Comparison of ENCODE assay signal across 27 mouse cellular contexts in genomic region chr3:117357367-117357766, GRCm38 (mm10). TPM values are rescaled to one million over a fixed set of nuclear protein-coding genes. Genes with fewer than 3 reads are reported as not detected.
DNase-seq lines count a peak whose midpoint lies in the region; ATAC-seq and TF ChIP-seq lines count a peak whose summit lies in the region.
"Had no signal": no experiment of that assay in that cellular context is flagged by ENCODE, and none has a peak within 500 bp of the region (broad histone marks: within the 10 kb centered on the region; RNA-seq: fewer than 3 reads in every experiment).

No protein-coding gene starts in this region.

- peak overlapping the region; percentile 76 for H3K27ac ChIP-seq in left cerebral cortex, adult 2 months
- H3K27ac ChIP-seq: embryonic facial prominence, embryonic 13.5 days; forebrain, embryonic 10.5 days; gastrocnemius, adult 2 months; hindbrain, embryonic 12.5 days; limb, embryonic 13.5 days; lung, embryonic 15.5 days; midbrain, embryonic 12.5 days; stomach, embryonic 15.5 days had no signal

- ATAC-seq in frontal cortex, adult (ENCODE audit: low TSS enrichment) = peak; percentile 61
- ATAC-seq: forebrain, embryonic 16.5 days; intestine, postnatal 0 days had no signal

- no peak for TF ChIP-seq CTCF in left cerebral cortex, adult 2 months (IDR thresholded peaks at IDR 0.05)

- peak overlapping the region; percentile 80 for H3K4me3 ChIP-seq in left cerebral cortex, adult 2 months
- H3K4me3 ChIP-seq: embryonic facial prominence, embryonic 13.5 days; forebrain, embryonic 10.5 days; gastrocnemius, adult 2 months; hindbrain, embryonic 12.5 days; limb, embryonic 13.5 days; lung, embryonic 15.5 days; midbrain, embryonic 12.5 days; stomach, embryonic 15.5 days had no signal

- DNase-seq in frontal cortex, postnatal 10 days (ENCODE audit: low spot score in 2 of 2) = no peak
- no peak for DNase-seq in left cerebral cortex, adult 2 months (ENCODE audit: extremely low spot score in 1 of 2, low spot score in 2 of 2)
- DNase-seq in left cerebral cortex, postnatal 4 days = no peak
- peak; percentile 61 for DNase-seq in right cerebral cortex, adult 18-20 months
- no peak for DNase-seq in right cerebral cortex, postnatal 4 days
- DNase-seq in retina, postnatal 1 day = no peak
- DNase-seq in cerebellum, postnatal 4 days (ENCODE audit: low spot score in 2 of 2) = no peak
- DNase-seq: cerebellum, adult 8-10 months; cerebellum, postnatal 36 days; gastrocnemius, adult 2 months; gastrocnemius, postnatal 36 days; heart, adult 18-20 months; heart, postnatal 36 days; kidney, adult 9 months; kidney, postnatal 10 days; thymus, postnatal 14 days had no signal

- intact Hi-C loops in left cerebral cortex, adult 2 months (cut with DNase I) = loop anchor here (10.0 kb wide), 2 partner anchors 93 to 203 kb away; no protein-coding TSS in a partner anchor
- intact Hi-C loops in left cerebral cortex, postnatal 4 days (cut with DNase I) = no loop called here

RNA-seq across cellular contexts. Expression of gene Plppr4, which starts 3.3 kb away (rescaled TPM):
- total RNA-seq in left cerebral cortex, adult 2 months (2021) = 100 to 1,000 TPM; 180 to 196 TPM
- total RNA-seq in left cerebral cortex, postnatal 4 days (2021) = 100 to 1,000 TPM; 104 to 121 TPM
- total RNA-seq: megakaryocyte progenitor cell, adult 5-6 weeks had no signal
